Mouse (Mus musculus) heart, adult 2 months (tissue): ENCODE data around the gene Golph3.

Experiments used
- CTCF ChIP-seq: fragments of 200-600 bp; IDR thresholded peaks from 2 replicates; pipeline ENCODE4 v1.8.1; 2022; ENCODE audit warnings: antibody characterized with exemption, mild to moderate bottlenecking, moderate library complexity
- EP300 ChIP-seq: fragments of 200-500 bp; IDR thresholded peaks from 2 replicates; pipeline ENCODE4 v1.6.1; 2011; ENCODE audit warnings: low read depth, low read length, control low read depth; ENCODE audit not compliant: insufficient read depth

DNA sequence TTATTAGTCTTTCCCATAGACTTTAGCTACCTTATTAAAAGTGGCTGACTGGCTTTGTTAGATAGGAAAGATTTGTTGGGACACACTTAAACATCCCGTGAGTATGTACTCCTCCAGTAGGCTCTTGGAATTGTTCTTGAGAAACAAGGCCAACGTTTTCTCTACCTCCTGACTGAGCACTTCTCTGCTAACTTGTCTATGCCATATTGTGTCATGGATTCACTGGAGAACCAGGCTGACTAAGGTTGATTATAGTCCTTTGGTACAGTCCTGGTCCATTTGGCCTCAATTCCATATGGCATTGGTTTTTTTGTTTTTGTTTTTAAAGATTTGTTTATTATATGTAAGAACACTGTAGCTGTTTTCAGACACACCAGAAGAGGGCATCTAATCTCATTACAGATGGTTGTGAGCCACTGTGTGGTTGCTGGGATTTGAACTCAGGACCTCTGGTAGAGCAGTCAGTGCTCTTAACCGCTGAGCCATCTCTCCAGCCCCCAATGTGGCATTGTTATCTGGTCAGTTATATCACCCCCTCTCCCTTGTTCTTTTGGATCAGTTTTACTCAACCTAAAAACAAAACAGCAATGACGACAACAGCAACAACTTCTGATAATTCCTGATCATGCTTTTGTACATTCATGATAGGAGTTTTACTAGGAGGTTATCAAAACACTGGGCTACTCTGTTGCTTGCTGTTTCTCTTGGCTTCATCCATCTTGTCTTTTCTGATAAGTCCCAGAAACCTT, 16.0 kb downstream of the Golph3 start:
- TF ChIP-seq CTCF (no peak), EP300 (no peak)
